Mouse (Mus musculus): ENCODE data around the gene Atp2b1. TPM values are rescaled to one million over a fixed set of nuclear protein-coding genes. Genes with fewer than 3 reads are reported as not detected.

Gene Atp2b1
- total RNA-seq, 1 experiment from 2014 or later: 49.1 TPM

DNA sequence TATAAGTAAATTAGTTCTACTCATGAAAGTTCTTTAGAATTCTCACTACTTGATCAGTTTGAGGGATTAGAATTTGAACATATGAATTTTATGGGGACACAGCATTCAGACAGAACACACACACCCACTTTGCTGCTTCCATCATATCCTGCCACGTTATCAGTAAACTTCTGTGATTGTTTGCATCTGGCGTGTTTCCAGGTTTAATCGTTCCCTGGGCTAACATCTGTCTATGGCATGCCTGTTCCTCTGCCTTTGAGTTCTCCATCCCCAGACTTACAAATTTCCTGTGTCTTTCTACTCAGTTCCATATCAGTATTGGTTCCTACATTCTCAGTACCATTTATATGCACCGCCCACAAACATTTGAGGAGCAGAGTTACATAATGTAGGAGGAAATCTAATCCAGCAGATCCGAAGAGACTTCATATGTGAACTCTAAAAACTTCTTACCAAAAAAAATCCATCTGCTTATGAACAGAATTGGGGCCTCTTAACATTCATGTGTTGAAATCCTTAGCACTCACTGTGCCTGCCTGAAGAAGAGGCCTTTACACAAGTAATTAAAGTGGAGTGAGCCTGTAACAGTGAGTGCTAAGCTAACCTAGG is 7.2 kb upstream of the Atp2b1 start:
- no peak for ATAC-seq (replicated peaks in 1 of 2; ENCODE audit: insufficient read depth in 1 of 2, low FRiP score in 2 of 2, low TSS enrichment in 1 of 2, low read depth in 1 of 2, poor library complexity in 2 of 2, severe bottlenecking in 2 of 2)

DNA sequence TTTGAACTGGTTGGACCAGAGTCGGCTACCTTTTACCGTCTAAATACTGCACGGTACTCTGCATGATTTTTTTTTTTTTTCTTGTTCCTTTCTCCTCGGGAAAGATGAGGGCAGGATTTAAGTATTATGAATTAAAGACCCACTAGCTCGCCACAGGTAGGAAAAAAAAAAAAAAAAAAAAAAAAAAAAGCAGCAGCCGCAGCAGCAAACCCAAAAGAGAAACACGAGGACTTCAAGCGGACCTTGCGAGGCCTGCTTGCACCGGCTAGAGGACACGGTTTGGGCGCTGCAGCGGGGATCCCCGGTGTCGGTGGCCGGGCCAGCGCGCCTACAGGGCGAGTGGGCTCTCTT is 621 bp upstream of the Atp2b1 start:
- no peak for ATAC-seq (replicated peaks in 1 of 2; ENCODE audit: insufficient read depth in 1 of 2, low FRiP score in 2 of 2, low TSS enrichment in 1 of 2, low read depth in 1 of 2, poor library complexity in 2 of 2, severe bottlenecking in 2 of 2)

- ATAC-seq (replicated peaks in 1 of 2; ENCODE audit: insufficient read depth in 1 of 2, low FRiP score in 2 of 2, low TSS enrichment in 1 of 2, low read depth in 1 of 2, poor library complexity in 2 of 2, severe bottlenecking in 2 of 2): peak; percentile 50
These were observed 620 bp downstream of the Atp2b1 start for GRCm38 (mm10) chr10:98914810-98915241.

DNA sequence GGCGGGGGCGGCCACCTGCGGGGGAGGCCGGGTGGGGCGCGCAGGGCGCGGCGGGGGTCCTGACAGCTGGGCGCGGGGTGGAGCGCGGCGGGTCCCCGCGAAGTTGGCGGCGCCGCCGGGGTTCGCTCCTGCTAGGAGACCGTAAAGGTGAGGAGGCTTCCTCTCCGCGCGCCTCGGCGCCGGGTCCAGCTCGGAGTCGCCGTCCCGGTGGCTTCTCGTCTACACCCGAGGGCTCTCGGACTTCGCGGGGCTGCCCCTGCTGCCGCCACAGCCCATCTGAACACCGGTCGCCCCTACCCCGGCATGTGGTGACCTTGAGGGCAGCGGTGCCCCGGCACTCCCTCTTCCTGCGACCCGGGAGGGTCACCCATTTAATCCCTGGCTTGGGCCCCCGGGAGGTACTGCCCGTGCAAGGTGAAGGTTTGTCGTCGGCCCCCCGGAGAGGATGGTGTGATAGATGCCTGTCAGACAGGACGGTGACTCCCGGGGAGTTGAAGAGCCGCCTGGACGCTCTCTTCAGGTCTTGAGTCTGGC is 1.3 kb downstream of the Atp2b1 start:
- ATAC-seq (replicated peaks in 1 of 2; ENCODE audit: insufficient read depth in 1 of 2, low FRiP score in 2 of 2, low TSS enrichment in 1 of 2, low read depth in 1 of 2, poor library complexity in 2 of 2, severe bottlenecking in 2 of 2): no peak

DNA sequence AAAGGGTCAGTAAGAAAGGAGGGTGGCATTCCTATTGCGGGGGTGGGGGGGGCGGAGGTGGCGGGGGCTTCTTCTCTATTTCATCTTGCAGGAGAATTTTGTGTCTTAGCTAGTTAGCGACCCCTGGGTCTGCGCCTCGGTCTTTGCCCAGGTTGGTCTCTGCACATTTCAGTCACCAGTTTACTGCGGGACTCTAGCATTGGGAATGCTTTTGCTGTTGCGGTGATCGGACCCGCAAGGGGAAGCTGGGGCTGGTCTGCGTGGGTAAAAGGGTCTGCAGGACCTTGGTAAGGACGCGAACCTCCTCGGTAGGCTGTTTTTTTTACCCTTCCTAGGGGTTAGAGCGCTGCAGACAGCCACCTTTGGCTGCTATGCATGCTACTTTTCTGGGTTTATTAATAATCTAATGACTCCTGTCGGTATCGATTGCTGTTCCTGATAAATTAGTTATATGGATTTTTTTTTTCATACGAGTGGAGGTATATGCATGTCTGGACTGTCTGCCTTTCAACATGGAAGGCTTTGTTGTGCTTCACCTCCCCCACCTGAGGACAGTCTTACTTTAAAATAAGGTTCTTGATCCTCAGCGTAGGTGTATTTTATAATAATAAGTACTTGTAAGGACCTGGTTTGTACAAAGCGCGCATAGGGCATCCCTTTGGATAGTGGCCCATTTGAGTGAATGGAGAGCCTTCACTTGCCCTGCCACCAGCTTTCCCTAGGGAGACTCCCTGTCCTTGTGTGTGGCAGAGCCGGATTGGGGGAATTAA is 2.0 kb downstream of the Atp2b1 start:
- ATAC-seq (replicated peaks in 1 of 2; ENCODE audit: insufficient read depth in 1 of 2, low FRiP score in 2 of 2, low TSS enrichment in 1 of 2, low read depth in 1 of 2, poor library complexity in 2 of 2, severe bottlenecking in 2 of 2): no peak; a peak in 1 of 4 replicates

- ATAC-seq (replicated peaks in 1 of 2; ENCODE audit: insufficient read depth in 1 of 2, low FRiP score in 2 of 2, low TSS enrichment in 1 of 2, low read depth in 1 of 2, poor library complexity in 2 of 2, severe bottlenecking in 2 of 2): no peak
These were observed 2.7 kb downstream of the Atp2b1 start for GRCm38 (mm10) chr10:98916781-98917340.

GRCm38 (mm10) chr10:98925081-98925480 is 10.9 kb downstream of the Atp2b1 start:
- no peak for ATAC-seq (replicated peaks in 1 of 2; ENCODE audit: insufficient read depth in 1 of 2, low FRiP score in 2 of 2, low TSS enrichment in 1 of 2, low read depth in 1 of 2, poor library complexity in 2 of 2, severe bottlenecking in 2 of 2)

GRCm38 (mm10) chr10:98926991-98927390 is 12.8 kb downstream of the Atp2b1 start:
- 0 out of 4 replicates have a peak, but pooled peaks have one; percentile 12 to 32 for ATAC-seq (replicated peaks in 1 of 2; ENCODE audit: insufficient read depth in 1 of 2, low FRiP score in 2 of 2, low TSS enrichment in 1 of 2, low read depth in 1 of 2, poor library complexity in 2 of 2, severe bottlenecking in 2 of 2)

DNA sequence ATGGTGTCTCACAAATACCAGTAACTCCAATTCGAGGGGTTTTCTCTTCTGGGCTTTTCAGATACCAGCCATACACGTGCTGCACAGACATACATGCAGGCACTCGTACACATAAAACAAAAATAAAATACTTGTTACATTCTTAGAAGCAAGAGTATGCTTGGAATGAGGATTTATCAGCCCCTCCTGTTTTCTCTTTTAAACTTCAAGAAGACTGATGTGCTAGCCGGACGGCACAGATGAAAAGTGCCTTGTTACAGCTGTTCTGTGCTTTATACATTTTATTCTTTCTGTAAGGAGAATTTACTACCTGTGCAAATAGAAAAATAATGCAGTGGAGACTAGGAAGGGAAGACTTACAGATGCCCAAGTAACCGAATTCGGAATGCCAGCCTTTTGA is 15.2 kb downstream of the Atp2b1 start:
- ATAC-seq (replicated peaks in 1 of 2; ENCODE audit: insufficient read depth in 1 of 2, low FRiP score in 2 of 2, low TSS enrichment in 1 of 2, low read depth in 1 of 2, poor library complexity in 2 of 2, severe bottlenecking in 2 of 2): no peak

- ATAC-seq (replicated peaks in 1 of 2; ENCODE audit: insufficient read depth in 1 of 2, low FRiP score in 2 of 2, low TSS enrichment in 1 of 2, low read depth in 1 of 2, poor library complexity in 2 of 2, severe bottlenecking in 2 of 2): no peak
These were observed 15.9 kb downstream of the Atp2b1 start for GRCm38 (mm10) chr10:98930143-98930542.

DNA sequence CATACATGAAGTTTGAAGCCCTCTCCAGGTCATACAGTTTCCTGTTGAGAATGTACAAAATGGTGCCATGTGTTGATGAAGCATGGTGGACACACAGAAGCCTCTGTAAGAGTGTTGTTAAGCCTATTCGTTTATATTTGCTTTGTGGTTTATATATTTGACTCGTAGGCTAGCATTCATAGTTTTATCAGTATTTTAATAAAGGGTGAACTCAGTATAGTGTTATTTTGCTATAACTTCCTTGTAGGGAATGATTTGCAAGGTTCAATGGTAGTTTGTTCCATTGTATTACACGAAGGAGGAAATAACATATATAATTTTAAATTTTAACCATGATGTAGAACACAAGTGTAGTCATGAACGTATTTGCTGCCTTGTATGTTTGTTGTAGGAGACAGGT is 25.9 kb downstream of the Atp2b1 start:
- no peak for ATAC-seq (replicated peaks in 1 of 2; ENCODE audit: insufficient read depth in 1 of 2, low FRiP score in 2 of 2, low TSS enrichment in 1 of 2, low read depth in 1 of 2, poor library complexity in 2 of 2, severe bottlenecking in 2 of 2)

GRCm38 (mm10) chr10:98940799-98941198 is 26.6 kb downstream of the Atp2b1 start:
- ATAC-seq (replicated peaks in 1 of 2; ENCODE audit: insufficient read depth in 1 of 2, low FRiP score in 2 of 2, low TSS enrichment in 1 of 2, low read depth in 1 of 2, poor library complexity in 2 of 2, severe bottlenecking in 2 of 2): no peak

DNA sequence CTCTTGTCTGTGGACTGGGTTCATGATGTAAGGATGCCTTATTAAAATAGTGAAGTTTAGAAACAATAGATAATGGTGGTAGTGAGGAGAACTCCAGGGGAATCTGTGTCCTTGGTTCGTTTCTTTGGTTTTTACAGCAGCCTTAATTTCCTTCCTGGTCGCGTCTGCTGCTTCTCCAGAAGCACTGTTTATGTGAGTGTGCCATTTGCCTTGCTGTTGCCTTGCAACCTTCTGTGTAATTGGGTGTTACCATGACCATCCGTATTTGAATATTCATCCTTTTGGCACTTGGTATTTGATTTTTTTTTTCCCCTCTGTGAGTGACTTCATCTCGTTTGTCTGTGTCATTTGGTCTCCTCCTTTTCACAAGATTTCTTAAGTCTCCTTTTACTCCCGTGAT is 27.8 kb downstream of the Atp2b1 start:
- no peak for ATAC-seq (replicated peaks in 1 of 2; ENCODE audit: insufficient read depth in 1 of 2, low FRiP score in 2 of 2, low TSS enrichment in 1 of 2, low read depth in 1 of 2, poor library complexity in 2 of 2, severe bottlenecking in 2 of 2)

DNA sequence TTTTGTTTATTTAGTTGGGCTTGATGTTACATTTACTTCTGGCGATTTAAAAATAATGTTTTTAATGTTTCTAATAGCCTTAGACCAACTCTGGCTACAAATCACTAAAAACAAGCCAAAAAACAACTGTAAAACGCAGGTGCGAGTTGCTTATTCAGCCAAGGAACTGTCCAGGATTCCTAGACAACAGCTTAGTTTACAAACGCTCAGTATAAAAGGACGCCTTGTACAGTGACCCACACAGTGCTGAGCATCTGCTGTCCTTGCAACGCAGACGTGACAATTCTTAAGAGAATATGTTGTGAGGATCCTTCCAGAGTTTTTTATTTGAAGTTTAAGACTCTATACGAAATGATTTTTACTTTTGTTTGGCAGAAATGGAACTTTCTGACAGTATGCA is 28.8 kb downstream of the Atp2b1 start:
- no peak for ATAC-seq (replicated peaks in 1 of 2; ENCODE audit: insufficient read depth in 1 of 2, low FRiP score in 2 of 2, low TSS enrichment in 1 of 2, low read depth in 1 of 2, poor library complexity in 2 of 2, severe bottlenecking in 2 of 2)

DNA sequence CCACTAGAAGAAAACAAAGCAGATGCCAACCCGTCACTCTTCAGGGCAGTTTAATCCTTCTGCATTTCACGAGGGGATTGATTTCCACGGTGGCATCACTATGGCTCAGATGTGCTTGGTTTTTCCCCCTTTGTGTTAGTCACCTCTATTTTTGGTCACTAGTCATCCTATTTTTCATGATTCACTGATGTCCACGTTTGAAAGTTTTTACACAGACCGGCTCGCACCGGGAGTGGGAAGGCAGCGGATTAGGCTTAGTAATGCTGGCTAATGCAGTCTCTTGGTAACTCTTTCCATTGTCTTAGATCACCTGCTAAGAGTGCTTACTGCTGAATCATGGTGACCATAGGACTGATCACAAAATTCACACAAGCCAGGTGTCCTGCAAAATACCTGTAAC is 29.7 kb downstream of the Atp2b1 start:
- no peak for ATAC-seq (replicated peaks in 1 of 2; ENCODE audit: insufficient read depth in 1 of 2, low FRiP score in 2 of 2, low TSS enrichment in 1 of 2, low read depth in 1 of 2, poor library complexity in 2 of 2, severe bottlenecking in 2 of 2)

DNA sequence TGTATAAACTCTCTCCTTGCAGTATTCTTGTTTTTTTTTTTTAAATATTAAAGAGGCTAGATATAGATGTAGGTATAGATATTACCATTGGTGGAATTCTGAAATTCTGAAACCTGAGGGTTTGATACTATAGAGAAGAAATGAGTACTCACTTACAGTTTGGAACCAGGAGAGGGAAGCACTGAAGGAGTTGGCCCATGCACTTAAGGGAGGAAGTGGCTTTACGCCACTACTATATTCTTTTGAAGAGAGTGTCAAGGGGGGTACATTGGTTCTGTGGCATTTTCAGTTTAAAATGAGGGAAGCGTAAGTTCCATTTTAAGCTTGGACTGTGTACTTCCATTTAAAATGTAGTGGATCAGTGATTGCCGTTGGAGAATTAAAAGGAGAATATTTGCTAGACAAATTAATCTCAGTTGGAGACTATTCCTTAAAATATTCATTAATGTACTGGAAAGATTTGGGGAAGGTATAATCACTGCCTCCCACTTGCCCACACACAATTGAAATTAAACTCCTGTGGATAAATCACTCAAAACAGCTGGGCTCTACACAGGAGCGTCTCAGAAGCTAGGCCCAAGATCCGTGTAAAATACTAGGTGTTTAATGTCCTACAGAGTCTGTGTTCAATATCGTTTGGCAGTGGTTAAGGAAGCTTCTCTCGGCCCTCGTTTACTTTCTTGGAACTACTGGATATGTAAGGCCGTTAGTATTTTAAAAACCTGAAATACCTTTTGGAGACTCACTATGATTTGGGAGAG is 32.0 kb downstream of the Atp2b1 start:
- peak; percentile 81 to 88 for ATAC-seq (replicated peaks in 1 of 2; ENCODE audit: insufficient read depth in 1 of 2, low FRiP score in 2 of 2, low TSS enrichment in 1 of 2, low read depth in 1 of 2, poor library complexity in 2 of 2, severe bottlenecking in 2 of 2)

DNA sequence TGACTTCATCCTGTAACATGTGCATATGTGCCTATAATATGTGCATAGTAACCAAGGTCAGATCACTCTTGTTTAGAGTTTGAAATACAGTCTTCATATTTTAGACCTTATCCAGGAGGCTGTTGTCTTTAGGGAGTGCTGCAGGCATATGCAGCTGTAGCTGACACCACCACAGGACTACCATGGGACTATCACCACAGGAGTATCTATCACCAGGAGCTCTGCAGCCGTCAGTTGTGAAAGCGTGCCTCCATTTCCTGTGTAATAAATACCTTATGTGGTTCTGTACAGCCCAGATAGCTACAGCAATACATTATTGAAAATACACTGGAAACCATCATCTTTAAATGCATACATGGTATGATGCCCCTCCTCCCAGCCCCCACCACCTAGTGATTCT is 33.0 kb downstream of the Atp2b1 start:
- peak in 1 of 2 experiments; percentile 18; a peak in 1 of 4 replicates for ATAC-seq (replicated peaks in 1 of 2; ENCODE audit: insufficient read depth in 1 of 2, low FRiP score in 2 of 2, low TSS enrichment in 1 of 2, low read depth in 1 of 2, poor library complexity in 2 of 2, severe bottlenecking in 2 of 2)

GRCm38 (mm10) chr10:98948096-98948495 is 33.9 kb downstream of the Atp2b1 start:
- ATAC-seq (replicated peaks in 1 of 2; ENCODE audit: insufficient read depth in 1 of 2, low FRiP score in 2 of 2, low TSS enrichment in 1 of 2, low read depth in 1 of 2, poor library complexity in 2 of 2, severe bottlenecking in 2 of 2): peak; percentile 17 to 61; a peak in 2 of 4 replicates

Data from hematopoietic stem cell, adult 5-6 weeks (primary cell).